28 mouse cellular contexts compared by ENCODE assay signal in the genomic region with DNA sequence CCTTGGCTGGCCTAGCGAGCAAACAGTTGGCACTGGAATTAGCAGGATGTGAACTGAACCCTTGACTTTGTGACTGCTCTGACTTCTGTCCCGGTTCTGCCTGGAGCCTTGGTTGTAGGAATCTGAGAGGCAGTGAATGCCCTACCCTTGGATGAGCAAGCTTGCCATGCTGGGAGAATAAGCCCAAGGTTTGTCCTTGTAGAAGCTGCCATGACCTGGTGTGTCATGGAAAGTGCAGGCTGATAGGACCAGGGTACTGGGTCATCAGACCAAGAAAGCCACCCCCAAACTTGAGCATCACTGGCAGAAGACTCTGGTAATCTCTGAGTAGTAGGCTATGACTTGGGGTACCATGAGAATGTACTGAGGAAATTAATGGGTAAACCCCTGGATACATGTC. TPM values are rescaled to one million over a fixed set of nuclear protein-coding genes. Genes with fewer than 3 reads are reported as not detected.
"Had no signal": no experiment of that assay in that cellular context is flagged by ENCODE, and none has a peak within 500 bp of the region (broad histone marks: within the 10 kb centered on the region; RNA-seq: fewer than 3 reads in every experiment).

No protein-coding gene starts in this region.

- DNase-seq: cerebellum, postnatal 10 days; cerebellum, postnatal 14 days; cerebellum, postnatal 25 days; cerebellum, postnatal 36 days; embryo, embryonic 11 days; forebrain, postnatal 0 days; gastrocnemius, adult 2 months; gastrocnemius, postnatal 10 days; gastrocnemius, postnatal 14 days; gastrocnemius, postnatal 25 days; gastrocnemius, postnatal 36 days; heart, adult 11 months; heart, adult 18-20 months; heart, adult 2 months had no signal

RNA-seq across cellular contexts. Expression of a gene that starts 5.2 kb away (rescaled TPM):
- total RNA-seq: common myeloid progenitor, adult 5-6 weeks; gastrocnemius, adult 18-20 months; gastrocnemius, adult 2 months; gastrocnemius, adult 8-10 months; gastrocnemius, postnatal 10 days; gastrocnemius, postnatal 14 days; gastrocnemius, postnatal 25 days; gastrocnemius, postnatal 36 days; heart, adult 18-20 months; heart, adult 2 months; heart, adult 8-10 months had no signal
- polyA plus RNA-seq: embryonic facial prominence, embryonic 11.5 days; embryonic facial prominence, embryonic 13.5 days; embryonic facial prominence, embryonic 14.5 days; erythroblast, embryonic 14.5 days; forebrain, embryonic 10.5 days; forebrain, embryonic 11.5 days; forebrain, embryonic 13.5 days; heart, embryonic 11.5 days had no signal

RNA-seq across cellular contexts. Expression of a gene that starts 16.3 kb away (rescaled TPM):
- total RNA-seq: common myeloid progenitor, adult 5-6 weeks; gastrocnemius, adult 18-20 months; gastrocnemius, adult 2 months; gastrocnemius, adult 8-10 months; gastrocnemius, postnatal 10 days; gastrocnemius, postnatal 14 days; gastrocnemius, postnatal 25 days; gastrocnemius, postnatal 36 days; gastrocnemius, postnatal 4 days; granulocyte monocyte progenitor cell, adult 5-6 weeks; heart, adult 18-20 months; heart, adult 2 months; heart, adult 8-10 months had no signal
- polyA plus RNA-seq: erythroblast, embryonic 14.5 days; heart, adult 2 months; heart, embryonic 11.5 days had no signal
